Mouse (Mus musculus): ENCODE measurements around the gene Fntb. TPM values are rescaled to one million over a fixed set of nuclear protein-coding genes. Genes with fewer than 3 reads are reported as not detected.
"Not testable (repeated sequence)": the region's sequence is repeated elsewhere in the genome, so short reads cannot be mapped to it uniquely, and the experiment has no call there.

Fntb gene
- polyA plus RNA-seq, 1 experiment from 2014 or later: 40.2 TPM

- Histone ChIP-seq H3K36me3 (ENCODE audit: control insufficient read depth, insufficient read depth, low read length) (no peaks in the 10 kb centered on the region), H3K27me3 (ENCODE audit: control insufficient read depth, insufficient read depth, low read length) (no peaks in the 10 kb centered on the region), H3K9ac (replicated peaks; ENCODE audit: low read depth, low read length) (peak overlapping the region; percentile 41), H3K9me3 (ENCODE audit: control insufficient read depth, low read length) (no peaks in the 10 kb centered on the region), H3K27ac (ENCODE audit: low read depth, low read length) (no peak overlapping the region), H3K4me3 (ENCODE audit: low read depth, low read length) (peak overlapping the region; percentile 40), H3K4me2 (ENCODE audit: low read depth, low read length) (peak overlapping the region; percentile 70), H3K4me1 (ENCODE audit: control insufficient read depth, insufficient read depth, low read length) (peaks cover 6% of the 10 kb centered on the region)
- no peak for ATAC-seq (ENCODE audit: low read depth)
- WGBS: 13% methylated on average over 21 of the region's 21 CpGs
Measured at GRCm38 (mm10) chr12:76837844-76838650, 72.7 kb downstream of the Fntb start.

GRCm38 (mm10) chr12:76839298-76839697 lies 73.9 kb downstream of the Fntb start:
- no peak overlapping the region for H3K27ac ChIP-seq (ENCODE audit: low read depth, low read length)
- H3K9me3 ChIP-seq (ENCODE audit: control insufficient read depth, low read length): no peaks in the 10 kb centered on the region
- 95% methylated on average over 4 of the region's 4 CpGs for WGBS
- H3K27me3 ChIP-seq (ENCODE audit: control insufficient read depth, insufficient read depth, low read length): no peaks in the 10 kb centered on the region
- peaks cover 6% of the 10 kb centered on the region for H3K4me1 ChIP-seq (ENCODE audit: control insufficient read depth, insufficient read depth, low read length)
- H3K4me3 ChIP-seq (ENCODE audit: low read depth, low read length): no peak overlapping the region
- H3K36me3 ChIP-seq (ENCODE audit: control insufficient read depth, insufficient read depth, low read length): no peaks in the 10 kb centered on the region
- H3K4me2 ChIP-seq (ENCODE audit: low read depth, low read length): no peak overlapping the region
- ATAC-seq (ENCODE audit: low read depth): no peak
- no peak overlapping the region for H3K9ac ChIP-seq (replicated peaks; ENCODE audit: low read depth, low read length)

- Histone ChIP-seq H3K36me3 (ENCODE audit: control insufficient read depth, insufficient read depth, low read length) (no peaks in the 10 kb centered on the region), H3K9ac (replicated peaks; ENCODE audit: low read depth, low read length) (no peak overlapping the region), H3K4me2 (ENCODE audit: low read depth, low read length) (no peak overlapping the region), H3K27me3 (ENCODE audit: control insufficient read depth, insufficient read depth, low read length) (no peaks in the 10 kb centered on the region), H3K27ac (ENCODE audit: low read depth, low read length) (no peak overlapping the region), H3K4me1 (ENCODE audit: control insufficient read depth, insufficient read depth, low read length) (peaks cover 6% of the 10 kb centered on the region), H3K4me3 (ENCODE audit: low read depth, low read length) (no peak overlapping the region), H3K9me3 (ENCODE audit: control insufficient read depth, low read length) (no peaks in the 10 kb centered on the region)
- 83% methylated on average over 6 of the region's 6 CpGs for WGBS
- no peak for ATAC-seq (ENCODE audit: low read depth)
Measured at GRCm38 (mm10) chr12:76840081-76840480, 74.7 kb downstream of the Fntb start.

- H3K36me3 ChIP-seq (ENCODE audit: control insufficient read depth, insufficient read depth, low read length): no peaks in the 10 kb centered on the region
- H3K4me1 ChIP-seq (ENCODE audit: control insufficient read depth, insufficient read depth, low read length): no peaks in the 10 kb centered on the region
- no peak overlapping the region for H3K9ac ChIP-seq (replicated peaks; ENCODE audit: low read depth, low read length)
- H3K27me3 ChIP-seq (ENCODE audit: control insufficient read depth, insufficient read depth, low read length): no peaks in the 10 kb centered on the region
- no peaks in the 10 kb centered on the region for H3K9me3 ChIP-seq (ENCODE audit: control insufficient read depth, low read length)
- H3K27ac ChIP-seq (ENCODE audit: low read depth, low read length): no peak overlapping the region
- WGBS: 91% methylated on average over 15 of the region's 15 CpGs
- H3K4me2 ChIP-seq (ENCODE audit: low read depth, low read length): no peak overlapping the region
- ATAC-seq (ENCODE audit: low read depth): no peak
- H3K4me3 ChIP-seq (ENCODE audit: low read depth, low read length): no peak overlapping the region
Measured at GRCm38 (mm10) chr12:76844346-76845061, 79.1 kb downstream of the Fntb start.

GRCm38 (mm10) chr12:76852419-76852818 lies 87.0 kb downstream of the Fntb start:
- no peaks in the 10 kb centered on the region for H3K36me3 ChIP-seq (ENCODE audit: control insufficient read depth, insufficient read depth, low read length)
- ATAC-seq (ENCODE audit: low read depth): no peak
- 86% methylated on average over 2 of the region's 2 CpGs for WGBS

GRCm38 (mm10) chr12:76853378-76854142 lies 88.2 kb downstream of the Fntb start:
- Histone ChIP-seq H3K27me3 (ENCODE audit: control insufficient read depth, insufficient read depth, low read length) (no peaks in the 10 kb centered on the region), H3K9me3 (ENCODE audit: control insufficient read depth, low read length) (no peaks in the 10 kb centered on the region), H3K9ac (replicated peaks; ENCODE audit: low read depth, low read length) (no peak overlapping the region), H3K4me2 (ENCODE audit: low read depth, low read length) (no peak overlapping the region), H3K4me1 (ENCODE audit: control insufficient read depth, insufficient read depth, low read length) (no peaks in the 10 kb centered on the region), H3K27ac (ENCODE audit: low read depth, low read length) (no peak overlapping the region), H3K36me3 (ENCODE audit: control insufficient read depth, insufficient read depth, low read length) (no peaks in the 10 kb centered on the region), H3K4me3 (ENCODE audit: low read depth, low read length) (no peak overlapping the region)
- WGBS: 84% methylated on average over 1 of the region's 1 CpGs
- no peak for ATAC-seq (ENCODE audit: low read depth)

More at GRCm38 (mm10) chr12:76852419-76852818, 87.0 kb downstream of the Fntb start:
- Histone ChIP-seq H3K27ac (ENCODE audit: low read depth, low read length) (no peak overlapping the region), H3K27me3 (ENCODE audit: control insufficient read depth, insufficient read depth, low read length) (no peaks in the 10 kb centered on the region), H3K9me3 (ENCODE audit: control insufficient read depth, low read length) (no peaks in the 10 kb centered on the region), H3K4me2 (ENCODE audit: low read depth, low read length) (no peak overlapping the region), H3K4me3 (ENCODE audit: low read depth, low read length) (no peak overlapping the region), H3K4me1 (ENCODE audit: control insufficient read depth, insufficient read depth, low read length) (no peaks in the 10 kb centered on the region), H3K9ac (replicated peaks; ENCODE audit: low read depth, low read length) (no peak overlapping the region)

- no peak overlapping the region for H3K4me3 ChIP-seq (ENCODE audit: low read depth, low read length)
- no peaks in the 10 kb centered on the region for H3K9me3 ChIP-seq (ENCODE audit: control insufficient read depth, low read length)
- H3K27me3 ChIP-seq (ENCODE audit: control insufficient read depth, insufficient read depth, low read length): no peaks in the 10 kb centered on the region
- peak; percentile 65; the same call in 1 of the 2 replicates for ATAC-seq (ENCODE audit: low read depth)
- H3K9ac ChIP-seq (replicated peaks; ENCODE audit: low read depth, low read length): no peak overlapping the region
- no peaks in the 10 kb centered on the region for H3K4me1 ChIP-seq (ENCODE audit: control insufficient read depth, insufficient read depth, low read length)
- H3K4me2 ChIP-seq (ENCODE audit: low read depth, low read length): no peak overlapping the region
- no peak overlapping the region; the same call in 1 of the 2 replicates for H3K27ac ChIP-seq (ENCODE audit: low read depth, low read length)
- 49% methylated on average over 10 of the region's 10 CpGs for WGBS
- H3K36me3 ChIP-seq (ENCODE audit: control insufficient read depth, insufficient read depth, low read length): no peaks in the 10 kb centered on the region
Measured at GRCm38 (mm10) chr12:76857087-76857486, 91.7 kb downstream of the Fntb start.

- not testable (repeated sequence) for H3K9me3 ChIP-seq (ENCODE audit: control insufficient read depth, low read length); H3K4me3 ChIP-seq (ENCODE audit: low read depth, low read length); H3K9ac ChIP-seq (replicated peaks; ENCODE audit: low read depth, low read length); H3K27ac ChIP-seq (ENCODE audit: low read depth, low read length); H3K36me3 ChIP-seq (ENCODE audit: control insufficient read depth, insufficient read depth, low read length); H3K27me3 ChIP-seq (ENCODE audit: control insufficient read depth, insufficient read depth, low read length); H3K4me2 ChIP-seq (ENCODE audit: low read depth, low read length); H3K4me1 ChIP-seq (ENCODE audit: control insufficient read depth, insufficient read depth, low read length); ATAC-seq (ENCODE audit: low read depth)
- 51% methylated on average over 6 of the region's 6 CpGs for WGBS
Measured at GRCm38 (mm10) chr12:76858788-76859187, 93.4 kb downstream of the Fntb start.

Data from neural tube, embryonic 14.5 days (tissue).